Mouse (Mus musculus) limb, embryonic 14.5 days (tissue): Measurements from ENCODE around the gene Fam110a. TPM values are rescaled to one million over a fixed set of nuclear protein-coding genes. Genes with fewer than 3 reads are reported as not detected.

Experiments used
- ATAC-seq: fragments of 200-750 bp; cut with Nextera tagmentation; 2 replicates; pipeline ENCODE4 v1.8.0; 2017; ENCODE audit warnings: low read depth, moderate number of reproducible peaks, moderate TSS enrichment; ENCODE audit not compliant: low FRiP score
- DNase-seq: peaks from one replicate; pipeline ENCODE4 v3.0.0-alpha.2; 2015; ENCODE audit warnings: low spot score
- H3K27ac ChIP-seq: fragments of 300-500 bp; sonication (generic); replicated peaks from 2 replicates; pipeline ENCODE4 v1.5.1; 2014; ENCODE audit warnings: low read depth, mild to moderate bottlenecking, low read length, moderate library complexity, mixed read lengths
- H3K27me3 ChIP-seq: fragments of 300-500 bp; sonication (generic); 2 replicates; pipeline ENCODE4 v1.6.1; 2014; ENCODE audit warnings: low read length, mixed read lengths; ENCODE audit not compliant: control insufficient read depth, insufficient read depth
- H3K36me3 ChIP-seq: fragments of 300-500 bp; sonication (generic); 2 replicates; pipeline ENCODE4 v1.6.1; 2014; ENCODE audit warnings: mild to moderate bottlenecking, low read length, moderate library complexity, mixed read lengths; ENCODE audit not compliant: control insufficient read depth, insufficient read depth
- H3K4me1 ChIP-seq: fragments of 300-500 bp; sonication (generic); 2 replicates; pipeline ENCODE4 v1.6.1; 2014; ENCODE audit warnings: antibody characterized with exemption, low read length, mixed read lengths; ENCODE audit not compliant: control insufficient read depth, insufficient read depth
- H3K4me2 ChIP-seq: fragments of 300-500 bp; sonication (generic); replicated peaks from 2 replicates; pipeline ENCODE4 v1.6.1; 2014; ENCODE audit warnings: low read depth, mild to moderate bottlenecking, low read length, moderate library complexity; ENCODE audit not compliant: severe bottlenecking
- H3K4me3 ChIP-seq: fragments of 300-500 bp; sonication (generic); replicated peaks from 2 replicates; pipeline ENCODE4 v1.5.1; 2014; ENCODE audit warnings: low read length
- H3K9ac ChIP-seq: fragments of 300-500 bp; sonication (generic); 2 replicates; pipeline ENCODE4 v1.6.1; 2014; ENCODE audit warnings: mild to moderate bottlenecking, low read depth, low read length, moderate library complexity; ENCODE audit not compliant: severe bottlenecking
- H3K9me3 ChIP-seq: fragments of 300-500 bp; sonication (generic); 2 replicates; pipeline ENCODE4 v1.6.1; 2016; ENCODE audit warnings: low read length; ENCODE audit not compliant: control insufficient read depth
- POLR2A ChIP-seq: fragments of 200-500 bp; IDR thresholded peaks from 2 replicates; pipeline ENCODE4 v1.8.0; 2012; ENCODE audit warnings: inconsistent platforms, mild to moderate bottlenecking, moderate library complexity, borderline replicate concordance; ENCODE audit not compliant: insufficient read depth, insufficient read length; ENCODE audit errors: extremely low read depth
- WGBS: fragments of 180-500 bp; shearing (Covaris S2); extraction: QIAGEN DNeasy Blood & Tissue Kit; methylation state at CpG from one replicate; pipeline ENCODE4 v1.1.7; 2014; 5-methylcytosine and 5-hydroxymethylcytosine counted together
- polyA plus RNA-seq, 2 experiments: library from polyadenylated mRNA; depleted of rRNA in 1 of 2; stranded (reverse) in 1 of 2; unstranded in 1 of 2; fragments of >200 nt; fragmentation: Nextera tagmentation in 1 of 2; extraction: Ambion mirVana in 1 of 2; gene quantifications; 2 replicates each; pipeline versions ENCODE4 v1.2.1 to v1.2.3; 2012 to 2014

Gene Fam110a
- polyA plus RNA-seq, 2 experiments: 14.6 to 23.5 TPM

GRCm38 (mm10) chr2:152010251-152010650 lies 30.2 kb upstream of the Fam110a start:
- H3K9ac ChIP-seq: no peak overlapping the region
- H3K9me3 ChIP-seq: no peaks in the 10 kb centered on the region
- no peak overlapping the region for H3K4me3 ChIP-seq
- H3K27ac ChIP-seq: no peak overlapping the region
- H3K36me3 ChIP-seq: no peaks in the 10 kb centered on the region
- DNase-seq (no peak), ATAC-seq (no peak)
- H3K27me3 ChIP-seq: no peaks in the 10 kb centered on the region
- TF ChIP-seq POLR2A: no peak
- H3K4me1 ChIP-seq: no peaks in the 10 kb centered on the region
- WGBS: 80% methylated on average over 9 of the region's 9 CpGs
- no peak overlapping the region for H3K4me2 ChIP-seq

GRCm38 (mm10) chr2:152009061-152009779 lies 29.2 kb upstream of the Fam110a start:
- no peak overlapping the region for H3K4me2 ChIP-seq
- no peaks in the 10 kb centered on the region for H3K36me3 ChIP-seq
- ATAC-seq: no peak
- no peak overlapping the region for H3K4me3 ChIP-seq
- H3K27ac ChIP-seq: no peak overlapping the region
- no peak for TF ChIP-seq POLR2A
- WGBS: 86% methylated on average over 15 of the region's 15 CpGs
- H3K9me3 ChIP-seq: no peaks in the 10 kb centered on the region
- H3K27me3 ChIP-seq: no peaks in the 10 kb centered on the region
- H3K9ac ChIP-seq: no peak overlapping the region
- H3K4me1 ChIP-seq: no peaks in the 10 kb centered on the region
- no peak for DNase-seq

- Histone ChIP-seq H3K9me3 (no peaks in the 10 kb centered on the region), H3K4me2 (no peak overlapping the region), H3K4me1 (no peaks in the 10 kb centered on the region), H3K27me3 (no peaks in the 10 kb centered on the region), H3K4me3 (no peak overlapping the region), H3K9ac (no peak overlapping the region), H3K36me3 (no peaks in the 10 kb centered on the region), H3K27ac (no peak overlapping the region)
- TF ChIP-seq POLR2A: no peak
- DNase-seq (no peak), ATAC-seq (no peak)
- WGBS: 62% methylated on average over 10 of the region's 10 CpGs
Measured at GRCm38 (mm10) chr2:152007783-152008182, 27.8 kb upstream of the Fam110a start.

- H3K4me1 ChIP-seq: no peaks in the 10 kb centered on the region
- no peak overlapping the region for H3K4me2 ChIP-seq
- peaks cover 22% of the 10 kb centered on the region; the same call in 1 of the 2 replicates for H3K27me3 ChIP-seq
- WGBS: 45% methylated on average over 6 of the region's 6 CpGs
- H3K9ac ChIP-seq: no peak overlapping the region
- H3K36me3 ChIP-seq: no peaks in the 10 kb centered on the region
- TF ChIP-seq POLR2A: no peak
- ATAC-seq: no peak
- no peaks in the 10 kb centered on the region for H3K9me3 ChIP-seq
- no peak overlapping the region for H3K4me3 ChIP-seq
- no peak overlapping the region for H3K27ac ChIP-seq
- DNase-seq: no peak
Measured at GRCm38 (mm10) chr2:152002529-152002928, 22.5 kb upstream of the Fam110a start.

- ATAC-seq (no peak), DNase-seq (no peak)
- H3K36me3 ChIP-seq: no peaks in the 10 kb centered on the region
- H3K27me3 ChIP-seq: peaks cover 31% of the 10 kb centered on the region
- no peak overlapping the region for H3K4me3 ChIP-seq
- H3K9ac ChIP-seq: no peak overlapping the region
- TF ChIP-seq POLR2A: no peak
- 70% methylated on average over 6 of the region's 6 CpGs for WGBS
- no peak overlapping the region for H3K27ac ChIP-seq
- no peaks in the 10 kb centered on the region for H3K9me3 ChIP-seq
- H3K4me2 ChIP-seq: no peak overlapping the region
- no peaks in the 10 kb centered on the region for H3K4me1 ChIP-seq
Measured at GRCm38 (mm10) chr2:152000735-152001134, 20.7 kb upstream of the Fam110a start.
